Mouse (Mus musculus) Patski (cell line): ENCODE measurements around the gene Mettl6. TPM values are rescaled to one million over a fixed set of nuclear protein-coding genes. Genes with fewer than 3 reads are reported as not detected.
A peak's percentile ranks its signal among the peaks of the same experiment; 100 is the strongest.

Source experiments
- ATAC-seq: fragments of 100-300 bp; one replicate; pipeline ENCODE4 v1.8.0; 2021
- CTCF ChIA-PET: fragments of 350-600 bp; sonication (Branson Sonifier 250); formaldehyde crosslinking; loops from one replicate; lab custom pipeline; 2022; ENCODE audit warnings: inconsistent platforms; lab: Charles Lee
- POLR2A ChIA-PET: fragments of 350-600 bp; sonication (Branson Sonifier 250); formaldehyde crosslinking; loops from one replicate; lab custom pipeline; 2022; ENCODE audit warnings: antibody characterized with exemption, inconsistent platforms; lab: Charles Lee
- DNase-seq: peaks from one replicate; pipeline ENCODE4 v3.0.0-alpha.2; 2011; ENCODE audit warnings: low read depth, low spot score
- H3K27me3 ChIP-seq: fragments of 371-371 bp; one replicate; pipeline ENCODE4 v1.5.1; 2021
- CTCF ChIP-seq: fragments of 100-300 bp; IDR thresholded peaks from one replicate; pipeline ENCODE4 v1.5.1; 2021
- in situ Hi-C: fragments of 300-500 bp; cut with MboI; formaldehyde crosslinking; loops from 3 replicates; pipeline ENCODE4 v1.11.1; 2018; ENCODE audit warnings: low pct_unique_long_range_greater_than_20kb, mixed read lengths
- polyA plus RNA-seq: library from polyadenylated mRNA; unstranded; gene quantifications from one replicate; pipeline ENCODE4 v1.2.3, GENCODE M21; 2021

The Mettl6 gene
- polyA plus RNA-seq, 1 experiment from 2014 or later, result 28.8 TPM

GRCm38 (mm10) chr14:31510322-31510721 is 15.5 kb upstream of the Mettl6 start:
- ChIA-PET POLR2A (no interaction called here), CTCF (no interaction called here)
- in situ Hi-C loops, result no loop called here
- ATAC-seq, result no peak
- no peak for TF ChIP-seq CTCF
- H3K27me3 ChIP-seq, result no peaks in the 10 kb centered on the region
- DNase-seq, result no peak

- ChIA-PET POLR2A (no interaction called here), CTCF (no interaction called here)
- H3K27me3 ChIP-seq, result no peaks in the 10 kb centered on the region
- TF ChIP-seq CTCF, result no peak
- no peak for ATAC-seq
- in situ Hi-C loops, result loop anchor here (10.0 kb wide), 1 partner anchor 275 kb away; no protein-coding TSS in a partner anchor
- no peak for DNase-seq
These were observed 15.1 kb upstream of the Mettl6 start for GRCm38 (mm10) chr14:31509911-31510310.

GRCm38 (mm10) chr14:31506456-31506855 is 11.6 kb upstream of the Mettl6 start:
- ATAC-seq (no peak), DNase-seq (no peak)
- TF ChIP-seq CTCF, result no peak
- ChIA-PET POLR2A (no interaction called here), CTCF (interaction anchor here (1.0 kb wide), 1 partner anchor 12 kb away, joined by 3 read pairs; no protein-coding TSS in a partner anchor)
- H3K27me3 ChIP-seq, result no peaks in the 10 kb centered on the region
- in situ Hi-C loops, result loop anchor here (10.0 kb wide), 1 partner anchor 278 kb away; no protein-coding TSS in a partner anchor

- ChIA-PET CTCF (no interaction called here), POLR2A (no interaction called here)
- ATAC-seq (no peak), DNase-seq (no peak)
- no peak for TF ChIP-seq CTCF
- H3K27me3 ChIP-seq, result no peaks in the 10 kb centered on the region
- in situ Hi-C loops, result loop anchor here (10.0 kb wide), 1 partner anchor 281 kb away; no protein-coding TSS in a partner anchor
These were observed 8.6 kb upstream of the Mettl6 start for GRCm38 (mm10) chr14:31503406-31503805.

GRCm38 (mm10) chr14:31499526-31499925 is 4.7 kb upstream of the Mettl6 start:
- POLR2A ChIA-PET, result no interaction called here
- CTCF ChIA-PET, result no interaction called here
- no peaks in the 10 kb centered on the region for H3K27me3 ChIP-seq
- in situ Hi-C loops, result no loop called here
- no peak for ATAC-seq
- TF ChIP-seq CTCF, result no peak
- no peak for DNase-seq

GRCm38 (mm10) chr14:31496241-31496646 is 1.4 kb upstream of the Mettl6 start:
- ATAC-seq, result peak; percentile 54
- CTCF ChIA-PET, result no interaction called here
- no peak for DNase-seq
- no peaks in the 10 kb centered on the region for H3K27me3 ChIP-seq
- POLR2A ChIA-PET, result no interaction called here
- in situ Hi-C loops, result no loop called here
- TF ChIP-seq CTCF, result no peak

- DNase-seq (no peak), ATAC-seq (no peak)
- in situ Hi-C loops, result no loop called here
- ChIA-PET CTCF (interaction anchor here (1.3 kb wide), 1 partner anchor 9 kb away, joined by 3 read pairs; no protein-coding TSS in a partner anchor), POLR2A (no interaction called here)
- no peaks in the 10 kb centered on the region for H3K27me3 ChIP-seq
- TF ChIP-seq CTCF, result no peak
These were observed 698 bp upstream of the Mettl6 start for GRCm38 (mm10) chr14:31495538-31495937.

GRCm38 (mm10) chr14:31494349-31494974 is 378 bp downstream of the Mettl6 start, which contains the start of gene Eaf1:
Gene Eaf1, plus strand, starts transcription at chr14:31494399.
- CTCF ChIA-PET, result interaction anchor here (1.3 kb wide), 1 partner anchor 10 kb away, joined by 3 read pairs; no protein-coding TSS in a partner anchor
- ATAC-seq, result no peak
- DNase-seq, result no peak
- in situ Hi-C loops, result no loop called here
- no peaks in the 10 kb centered on the region for H3K27me3 ChIP-seq
- POLR2A ChIA-PET, result interaction anchor here (1.3 kb wide), 1 partner anchor 263 kb away, joined by 3 read pairs; no protein-coding TSS in a partner anchor
- no peak for TF ChIP-seq CTCF

- ATAC-seq (no peak), DNase-seq (no peak)
- H3K27me3 ChIP-seq, result no peaks in the 10 kb centered on the region
- CTCF ChIA-PET, result no interaction called here
- POLR2A ChIA-PET, result interaction anchor here (1.3 kb wide), 1 partner anchor 262 kb away, joined by 3 read pairs; no protein-coding TSS in a partner anchor
- in situ Hi-C loops, result no loop called here
- TF ChIP-seq CTCF, result no peak
These were observed 939 bp downstream of the Mettl6 start for GRCm38 (mm10) chr14:31493901-31494300.

GRCm38 (mm10) chr14:31488055-31488454 is 6.8 kb downstream of the Mettl6 start:
- no peak for TF ChIP-seq CTCF
- DNase-seq, result no peak
- ChIA-PET CTCF (interaction anchor here (1.6 kb wide), 1 partner anchor 16 kb away, joined by 4 read pairs; no protein-coding TSS in a partner anchor), POLR2A (no interaction called here)
- ATAC-seq, result no peak
- no peaks in the 10 kb centered on the region for H3K27me3 ChIP-seq
- in situ Hi-C loops, result no loop called here

GRCm38 (mm10) chr14:31486465-31486864 is 8.4 kb downstream of the Mettl6 start:
- no peaks in the 10 kb centered on the region for H3K27me3 ChIP-seq
- ChIA-PET POLR2A (no interaction called here), CTCF (interaction anchor here (1.6 kb wide), 1 partner anchor 14 kb away, joined by 4 read pairs; no protein-coding TSS in a partner anchor)
- no peak for DNase-seq
- in situ Hi-C loops, result no loop called here
- ATAC-seq, result no peak
- TF ChIP-seq CTCF, result no peak
